Mouse (Mus musculus) embryonic facial prominence, embryonic 13.5 days (tissue): ENCODE measurements around the gene Trim37. TPM values are rescaled to one million over a fixed set of nuclear protein-coding genes. Genes with fewer than 3 reads are reported as not detected.

Source experiments
- ATAC-seq: fragments of 200-750 bp; cut with Nextera tagmentation; 2 replicates; pipeline ENCODE4 v1.8.0; 2017; ENCODE audit warnings: low read depth; ENCODE audit not compliant: insufficient number of reproducible peaks, insufficient read depth, low FRiP score, low TSS enrichment
- H3K27ac ChIP-seq: fragments of 300-500 bp; sonication (generic); 2 replicates; pipeline ENCODE4 v1.5.1; 2015; ENCODE audit warnings: moderate library complexity, mild to moderate bottlenecking, inconsistent platforms
- H3K27me3 ChIP-seq: fragments of 300-500 bp; sonication (generic); 2 replicates; pipeline ENCODE4 v1.6.1; 2015; ENCODE audit warnings: mild to moderate bottlenecking, inconsistent platforms
- H3K36me3 ChIP-seq: fragments of 300-500 bp; sonication (generic); 2 replicates; pipeline ENCODE4 v1.6.1; 2015; ENCODE audit warnings: mild to moderate bottlenecking, inconsistent platforms
- H3K4me1 ChIP-seq: fragments of 300-500 bp; sonication (generic); 2 replicates; pipeline ENCODE4 v1.6.1; 2015; ENCODE audit warnings: inconsistent platforms
- H3K4me2 ChIP-seq: fragments of 300-500 bp; sonication (generic); 2 replicates; pipeline ENCODE4 v1.6.1; 2015; ENCODE audit warnings: moderate library complexity, mild to moderate bottlenecking, inconsistent platforms
- H3K4me3 ChIP-seq: fragments of 300-500 bp; sonication (generic); 2 replicates; pipeline ENCODE4 v1.5.1; 2015; ENCODE audit warnings: mild to moderate bottlenecking, inconsistent platforms
- H3K9ac ChIP-seq: fragments of 300-500 bp; sonication (generic); 2 replicates; pipeline ENCODE4 v1.6.1; 2015; ENCODE audit warnings: mild to moderate bottlenecking, inconsistent platforms
- H3K9me3 ChIP-seq: fragments of 300-500 bp; sonication (generic); 2 replicates; pipeline ENCODE4 v1.6.1; 2016; ENCODE audit warnings: inconsistent platforms
- WGBS: fragments of 180-500 bp; shearing (Covaris S2); methylation state at CpG from one replicate; pipeline ENCODE4 v1.1.7; 2015; ENCODE audit warnings: mixed read lengths; 5-methylcytosine and 5-hydroxymethylcytosine counted together
- polyA plus RNA-seq: library from polyadenylated mRNA; unstranded; fragments of >200 nt; fragmentation: Nextera tagmentation; extraction: Ambion mirVana; gene quantifications from 2 replicates; pipeline ENCODE4 v1.2.1, GENCODE M21; 2015

Gene Trim37
- polyA plus RNA-seq, 1 experiment from 2014 or later: 24.3 TPM

- H3K4me3 ChIP-seq: peak overlapping the region; percentile 79
- peak overlapping the region; percentile 81; the same call in 1 of the 2 replicates for H3K27ac ChIP-seq
- ATAC-seq: no peak
Measured at GRCm38 (mm10) chr11:87125562-87125961, 1.3 kb upstream of the Trim37 start.

GRCm38 (mm10) chr11:87126281-87126823 is 525 bp upstream of the Trim37 start:
- peak overlapping the region; percentile 84 for H3K9ac ChIP-seq
- H3K27me3 ChIP-seq: no peaks in the 10 kb centered on the region
- H3K4me2 ChIP-seq: peak overlapping the region; percentile 80
- peak overlapping the region; percentile 79 for H3K4me3 ChIP-seq
- peaks cover 16% of the 10 kb centered on the region for H3K4me1 ChIP-seq
- peak overlapping the region; percentile 81 for H3K27ac ChIP-seq
- WGBS: 2% methylated on average over 12 of the region's 12 CpGs
- H3K9me3 ChIP-seq: no peaks in the 10 kb centered on the region
- no peak for ATAC-seq
- H3K36me3 ChIP-seq: peaks cover 29% of the 10 kb centered on the region

More at GRCm38 (mm10) chr11:87125562-87125961, 1.3 kb upstream of the Trim37 start:
- no peaks in the 10 kb centered on the region for H3K9me3 ChIP-seq
- H3K9ac ChIP-seq: 0 out of 2 replicates have a peak overlapping the region, but pooled peaks have one; percentile 22
- H3K36me3 ChIP-seq: peaks cover 36% of the 10 kb centered on the region
- peak overlapping the region; percentile 80 for H3K4me2 ChIP-seq
- no peaks in the 10 kb centered on the region for H3K27me3 ChIP-seq
- WGBS: 54% methylated on average over 4 of the region's 4 CpGs
- peaks cover 16% of the 10 kb centered on the region for H3K4me1 ChIP-seq

- H3K27me3 ChIP-seq: no peaks in the 10 kb centered on the region
- no peak overlapping the region for H3K4me3 ChIP-seq
- no peak overlapping the region for H3K27ac ChIP-seq
- 79% methylated on average over 4 of the region's 4 CpGs for WGBS
- no peaks in the 10 kb centered on the region for H3K4me1 ChIP-seq
- H3K9ac ChIP-seq: no peak overlapping the region
- H3K36me3 ChIP-seq: peaks cover 10% of the 10 kb centered on the region; the same call in 1 of the 2 replicates
- no peaks in the 10 kb centered on the region for H3K9me3 ChIP-seq
- no peak overlapping the region for H3K4me2 ChIP-seq
- no peak for ATAC-seq
Measured at GRCm38 (mm10) chr11:87136233-87136632, 9.4 kb downstream of the Trim37 start.

GRCm38 (mm10) chr11:87158012-87158411 is 31.1 kb downstream of the Trim37 start:
- no peaks in the 10 kb centered on the region for H3K9me3 ChIP-seq
- peaks cover 14% of the 10 kb centered on the region for H3K36me3 ChIP-seq
- no peak overlapping the region for H3K27ac ChIP-seq
- no peak overlapping the region for H3K4me2 ChIP-seq
- 87% methylated on average over 2 of the region's 2 CpGs for WGBS
- no peak overlapping the region for H3K4me3 ChIP-seq
- H3K4me1 ChIP-seq: no peaks in the 10 kb centered on the region
- H3K9ac ChIP-seq: no peak overlapping the region
- ATAC-seq: no peak
- no peaks in the 10 kb centered on the region for H3K27me3 ChIP-seq

DNA sequence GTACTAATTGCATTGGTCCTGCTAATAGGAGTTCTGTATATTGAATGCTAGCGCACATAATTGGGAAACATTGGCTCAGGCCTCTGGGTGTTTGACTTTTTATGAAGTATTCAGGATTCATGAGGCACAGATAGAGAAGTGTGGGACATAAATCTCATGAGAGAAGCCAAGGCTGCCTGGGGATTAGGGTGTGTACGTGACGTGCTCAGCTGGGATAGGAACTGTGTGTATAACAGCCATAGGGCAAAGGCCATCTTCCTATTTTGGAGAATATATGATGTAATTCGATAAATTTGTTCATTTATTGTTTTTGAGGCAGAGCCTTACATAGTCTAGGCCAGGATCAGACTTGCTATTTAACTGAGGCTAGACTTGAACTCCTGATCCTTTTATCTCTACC is 35.8 kb downstream of the Trim37 start:
- H3K9ac ChIP-seq: no peak overlapping the region
- no peak overlapping the region for H3K27ac ChIP-seq
- H3K27me3 ChIP-seq: no peaks in the 10 kb centered on the region
- no peaks in the 10 kb centered on the region for H3K4me1 ChIP-seq
- H3K36me3 ChIP-seq: peaks cover 37% of the 10 kb centered on the region
- ATAC-seq: no peak
- no peak overlapping the region for H3K4me2 ChIP-seq
- H3K4me3 ChIP-seq: no peak overlapping the region
- H3K9me3 ChIP-seq: no peaks in the 10 kb centered on the region
- WGBS: 94% methylated on average over 4 of the region's 4 CpGs

DNA sequence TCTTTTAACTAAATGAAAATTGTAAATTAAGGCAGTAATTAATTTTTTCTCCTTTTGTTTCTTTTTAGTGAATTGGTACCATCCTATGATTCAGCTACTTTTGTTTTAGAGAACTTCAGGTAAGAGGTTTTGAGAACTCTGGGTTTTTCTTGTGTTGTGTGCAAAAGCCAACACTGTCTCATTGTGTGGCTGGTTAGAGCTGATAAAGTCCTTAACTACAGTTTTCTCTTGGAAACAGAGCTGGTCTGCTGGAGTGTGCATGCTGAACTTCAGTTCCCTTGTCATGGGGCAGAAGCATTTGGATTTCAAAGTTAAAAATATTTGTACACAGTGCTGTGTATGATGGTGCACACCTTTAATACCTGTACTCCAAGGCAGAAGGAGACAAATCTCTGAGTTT is 36.9 kb downstream of the Trim37 start:
- ATAC-seq: no peak
- no peak overlapping the region for H3K27ac ChIP-seq
- H3K9me3 ChIP-seq: no peaks in the 10 kb centered on the region
- no peak overlapping the region for H3K4me3 ChIP-seq
- H3K4me1 ChIP-seq: no peaks in the 10 kb centered on the region
- H3K27me3 ChIP-seq: no peaks in the 10 kb centered on the region
- no peak overlapping the region for H3K9ac ChIP-seq
- H3K36me3 ChIP-seq: peaks cover 44% of the 10 kb centered on the region
- no peak overlapping the region for H3K4me2 ChIP-seq

GRCm38 (mm10) chr11:87173625-87174024 is 46.7 kb downstream of the Trim37 start:
- H3K4me3 ChIP-seq: no peak overlapping the region
- WGBS: 85% methylated on average over 5 of the region's 5 CpGs
- peaks cover 15% of the 10 kb centered on the region for H3K36me3 ChIP-seq
- H3K9ac ChIP-seq: no peak overlapping the region
- no peaks in the 10 kb centered on the region for H3K4me1 ChIP-seq
- no peak overlapping the region for H3K27ac ChIP-seq
- no peak overlapping the region for H3K4me2 ChIP-seq
- H3K9me3 ChIP-seq: no peaks in the 10 kb centered on the region
- no peaks in the 10 kb centered on the region for H3K27me3 ChIP-seq
- ATAC-seq: no peak

GRCm38 (mm10) chr11:87175031-87175430 is 48.2 kb downstream of the Trim37 start:
- ATAC-seq: no peak
- Histone ChIP-seq H3K4me1 (no peaks in the 10 kb centered on the region), H3K4me3 (no peak overlapping the region), H3K9ac (no peak overlapping the region), H3K27ac (no peak overlapping the region), H3K4me2 (no peak overlapping the region), H3K27me3 (no peaks in the 10 kb centered on the region), H3K36me3 (peaks cover 10% of the 10 kb centered on the region), H3K9me3 (no peaks in the 10 kb centered on the region)
- WGBS: over 99% methylated on average over 4 of the region's 4 CpGs

DNA sequence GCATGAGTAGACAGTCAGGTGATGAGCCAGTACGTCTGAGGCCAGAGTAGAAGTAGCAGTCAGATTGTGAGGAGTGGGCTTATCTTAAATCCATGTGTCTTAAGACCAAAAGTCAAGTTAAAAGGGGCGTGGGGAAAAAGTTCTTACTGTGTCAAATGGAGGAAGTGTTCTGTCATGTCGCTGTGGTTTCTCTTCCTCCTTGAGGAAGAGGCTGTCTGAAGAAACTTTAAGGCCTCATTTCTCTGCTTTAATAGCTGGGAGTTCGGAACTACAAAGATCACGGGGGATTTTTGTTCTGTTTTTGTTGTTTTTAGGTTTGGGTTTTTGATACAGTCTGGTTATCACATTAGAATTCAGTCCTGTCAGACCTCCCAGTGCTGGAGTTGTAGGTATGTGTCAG is 85.4 kb downstream of the Trim37 start:
- no peak for ATAC-seq
- H3K4me2 ChIP-seq: no peak overlapping the region
- no peak overlapping the region for H3K9ac ChIP-seq
- peaks cover 4% of the 10 kb centered on the region; the same call in 1 of the 2 replicates for H3K4me1 ChIP-seq
- peaks cover 6% of the 10 kb centered on the region; the same call in 1 of the 2 replicates for H3K36me3 ChIP-seq
- WGBS: 77% methylated on average over 5 of the region's 5 CpGs
- no peak overlapping the region for H3K27ac ChIP-seq
- H3K27me3 ChIP-seq: no peaks in the 10 kb centered on the region
- H3K4me3 ChIP-seq: no peak overlapping the region
- H3K9me3 ChIP-seq: no peaks in the 10 kb centered on the region

GRCm38 (mm10) chr11:87222686-87223085 is 95.8 kb downstream of the Trim37 start:
- Histone ChIP-seq H3K4me2 (no peak overlapping the region), H3K9ac (no peak overlapping the region), H3K4me3 (no peak overlapping the region), H3K36me3 (peaks cover 11% of the 10 kb centered on the region), H3K9me3 (no peaks in the 10 kb centered on the region), H3K27me3 (no peaks in the 10 kb centered on the region), H3K27ac (no peak overlapping the region), H3K4me1 (no peaks in the 10 kb centered on the region)
- WGBS: 83% methylated on average over 3 of the region's 3 CpGs
- no peak for ATAC-seq

GRCm38 (mm10) chr11:87227056-87227455 is 100.2 kb downstream of the Trim37 start:
- Histone ChIP-seq H3K36me3 (peaks cover 11% of the 10 kb centered on the region; the same call in 1 of the 2 replicates), H3K27me3 (no peaks in the 10 kb centered on the region), H3K4me3 (no peak overlapping the region), H3K9me3 (no peaks in the 10 kb centered on the region), H3K9ac (no peak overlapping the region), H3K27ac (no peak overlapping the region), H3K4me2 (no peak overlapping the region), H3K4me1 (no peaks in the 10 kb centered on the region)
- 78% methylated on average over 5 of the region's 5 CpGs for WGBS
- no peak for ATAC-seq

- no peak overlapping the region for H3K9ac ChIP-seq
- no peak for ATAC-seq
Measured at GRCm38 (mm10) chr11:87233377-87233776, 106.5 kb downstream of the Trim37 start.

More at GRCm38 (mm10) chr11:87233377-87233776, 106.5 kb downstream of the Trim37 start:
- WGBS: 90% methylated on average over 5 of the region's 5 CpGs
- no peak overlapping the region for H3K4me2 ChIP-seq
- peaks cover 9% of the 10 kb centered on the region; the same call in 1 of the 2 replicates for H3K36me3 ChIP-seq
- H3K4me1 ChIP-seq: peaks cover 7% of the 10 kb centered on the region; the same call in 1 of the 2 replicates
- no peak overlapping the region for H3K4me3 ChIP-seq
- no peaks in the 10 kb centered on the region for H3K9me3 ChIP-seq
- no peaks in the 10 kb centered on the region for H3K27me3 ChIP-seq
- H3K27ac ChIP-seq: no peak overlapping the region
